Mouse (Mus musculus): ENCODE data around the gene Cxcl13. TPM values are rescaled to one million over a fixed set of nuclear protein-coding genes. Genes with fewer than 3 reads are reported as not detected.

Gene Cxcl13
- polyA plus RNA-seq (2012; fragmentation: generic; extraction: Trizol), result not detected
- long read RNA-seq, experiment 1, partial matches to known transcripts, result 0 of 1 reads
- long read RNA-seq, experiment 1, other reads (novel, unspliced or antisense), result 0 of 1 reads
- long read RNA-seq, experiment 2, result 0 reads

GRCm38 (mm10) chr5:95956651-95957050 is at the start of gene Cxcl13:
Gene Cxcl13 (plus strand): TSS chr5:95956951.
- no peak for TF ChIP-seq MYOD1 (IDR thresholded peaks at IDR 0.05; ENCODE audit: control insufficient read depth, insufficient read length, low read depth)
- H3K36me3 ChIP-seq (ENCODE audit: control insufficient read depth, insufficient read depth), result no peaks in the 10 kb centered on the region
- H3K79me3 ChIP-seq (ENCODE audit: low read depth), result no peaks in the 10 kb centered on the region
- H3ac ChIP-seq (ENCODE audit: control insufficient read depth, insufficient read length, low read depth), result no peak within 1 kb of the TSS
- no peaks in the 10 kb centered on the region for H3K79me2 ChIP-seq (ENCODE audit: control insufficient read depth, insufficient read depth)
- peaks cover 3% of the 10 kb centered on the region for H3K27me3 ChIP-seq (ENCODE audit: control insufficient read depth, insufficient read depth, insufficient read length)
- no peak within 1 kb of the TSS for H3K4me3 ChIP-seq (ENCODE audit: insufficient read depth, poor library complexity, severe bottlenecking)

- TF ChIP-seq MYOD1 (IDR thresholded peaks at IDR 0.05; ENCODE audit: control insufficient read depth, insufficient read length, low read depth) (no peak), USF1 (IDR thresholded peaks at IDR 0.05; ENCODE audit: low read depth) (no peak), MYOG (IDR thresholded peaks at IDR 0.05; ENCODE audit: control insufficient read depth, extremely low read depth, insufficient read length) (no peak), CTCF (IDR thresholded peaks at IDR 0.05; ENCODE audit: control insufficient read depth, insufficient read depth, insufficient read length) (no peak), FOSL1 (IDR thresholded peaks at IDR 0.05; ENCODE audit: insufficient read depth, low read length, poor library complexity, severe bottlenecking) (no peak), MAX (IDR thresholded peaks at IDR 0.05) (no peak), CEBPB (IDR thresholded peaks at IDR 0.05; ENCODE audit: low read depth) (no peak)
- no peak overlapping the region for H3ac ChIP-seq (ENCODE audit: control insufficient read depth, insufficient read length, low read depth)
- H3K36me3 ChIP-seq (ENCODE audit: control insufficient read depth, insufficient read depth), result no peaks in the 10 kb centered on the region
- H3K79me3 ChIP-seq (ENCODE audit: low read depth), result no peaks in the 10 kb centered on the region
- no peak overlapping the region for H3K4me3 ChIP-seq (ENCODE audit: insufficient read depth, poor library complexity, severe bottlenecking)
- H3K79me2 ChIP-seq (ENCODE audit: control insufficient read depth, insufficient read depth), result no peaks in the 10 kb centered on the region
- no peaks in the 10 kb centered on the region for H3K27me3 ChIP-seq (ENCODE audit: control insufficient read depth, insufficient read depth, insufficient read length)
Measured at GRCm38 (mm10) chr5:95911006-95911405, 45.7 kb upstream of the Cxcl13 start.

- Histone ChIP-seq H3K79me2 (ENCODE audit: control insufficient read depth, insufficient read depth) (no peaks in the 10 kb centered on the region), H3K4me3 (ENCODE audit: insufficient read depth, poor library complexity, severe bottlenecking) (no peak overlapping the region), H3ac (ENCODE audit: control insufficient read depth, insufficient read length, low read depth) (no peak overlapping the region), H3K36me3 (ENCODE audit: control insufficient read depth, insufficient read depth) (no peaks in the 10 kb centered on the region), H3K27me3 (ENCODE audit: control insufficient read depth, insufficient read depth, insufficient read length) (no peaks in the 10 kb centered on the region), H3K79me3 (ENCODE audit: low read depth) (no peaks in the 10 kb centered on the region)
- TF ChIP-seq CTCF (IDR thresholded peaks at IDR 0.05; ENCODE audit: control insufficient read depth, insufficient read depth, insufficient read length) (no peak), USF1 (IDR thresholded peaks at IDR 0.05; ENCODE audit: low read depth) (no peak), MYOD1 (IDR thresholded peaks at IDR 0.05; ENCODE audit: control insufficient read depth, insufficient read length, low read depth) (no peak), FOSL1 (IDR thresholded peaks at IDR 0.05; ENCODE audit: insufficient read depth, low read length, poor library complexity, severe bottlenecking) (no peak), CEBPB (IDR thresholded peaks at IDR 0.05; ENCODE audit: low read depth) (no peak), MYOG (IDR thresholded peaks at IDR 0.05; ENCODE audit: control insufficient read depth, extremely low read depth, insufficient read length) (no peak), MAX (IDR thresholded peaks at IDR 0.05) (no peak)
Measured at GRCm38 (mm10) chr5:95918491-95918890, 38.3 kb upstream of the Cxcl13 start.

- TF ChIP-seq USF1 (IDR thresholded peaks at IDR 0.05; ENCODE audit: low read depth) (no peak), MYOG (IDR thresholded peaks at IDR 0.05; ENCODE audit: control insufficient read depth, extremely low read depth, insufficient read length) (no peak), CTCF (IDR thresholded peaks at IDR 0.05; ENCODE audit: control insufficient read depth, insufficient read depth, insufficient read length) (no peak)
- H3K79me2 ChIP-seq (ENCODE audit: control insufficient read depth, insufficient read depth), result no peaks in the 10 kb centered on the region
- H3K36me3 ChIP-seq (ENCODE audit: control insufficient read depth, insufficient read depth), result no peaks in the 10 kb centered on the region
- no peak overlapping the region for H3K4me3 ChIP-seq (ENCODE audit: insufficient read depth, poor library complexity, severe bottlenecking)
- no peaks in the 10 kb centered on the region for H3K79me3 ChIP-seq (ENCODE audit: low read depth)
- no peaks in the 10 kb centered on the region for H3K27me3 ChIP-seq (ENCODE audit: control insufficient read depth, insufficient read depth, insufficient read length)
- H3ac ChIP-seq (ENCODE audit: control insufficient read depth, insufficient read length, low read depth), result no peak overlapping the region
Measured at GRCm38 (mm10) chr5:95924023-95924422, 32.7 kb upstream of the Cxcl13 start.

- TF ChIP-seq USF1 (IDR thresholded peaks at IDR 0.05; ENCODE audit: low read depth) (no peak), MAX (IDR thresholded peaks at IDR 0.05) (no peak), FOSL1 (IDR thresholded peaks at IDR 0.05; ENCODE audit: insufficient read depth, low read length, poor library complexity, severe bottlenecking) (no peak), MYOG (IDR thresholded peaks at IDR 0.05; ENCODE audit: control insufficient read depth, extremely low read depth, insufficient read length) (no peak), MYOD1 (IDR thresholded peaks at IDR 0.05; ENCODE audit: control insufficient read depth, insufficient read length, low read depth) (no peak), CTCF (IDR thresholded peaks at IDR 0.05; ENCODE audit: control insufficient read depth, insufficient read depth, insufficient read length) (no peak), CEBPB (IDR thresholded peaks at IDR 0.05; ENCODE audit: low read depth) (no peak)
- no peaks in the 10 kb centered on the region for H3K36me3 ChIP-seq (ENCODE audit: control insufficient read depth, insufficient read depth)
- H3K27me3 ChIP-seq (ENCODE audit: control insufficient read depth, insufficient read depth, insufficient read length), result no peaks in the 10 kb centered on the region
- H3K79me3 ChIP-seq (ENCODE audit: low read depth), result no peaks in the 10 kb centered on the region
- H3K79me2 ChIP-seq (ENCODE audit: control insufficient read depth, insufficient read depth), result no peaks in the 10 kb centered on the region
- no peak overlapping the region for H3K4me3 ChIP-seq (ENCODE audit: insufficient read depth, poor library complexity, severe bottlenecking)
- H3ac ChIP-seq (ENCODE audit: control insufficient read depth, insufficient read length, low read depth), result no peak overlapping the region
Measured at GRCm38 (mm10) chr5:95925204-95925930, 31.4 kb upstream of the Cxcl13 start.

- Histone ChIP-seq H3K79me2 (ENCODE audit: control insufficient read depth, insufficient read depth) (no peaks in the 10 kb centered on the region), H3ac (ENCODE audit: control insufficient read depth, insufficient read length, low read depth) (no peak overlapping the region), H3K4me3 (ENCODE audit: insufficient read depth, poor library complexity, severe bottlenecking) (no peak overlapping the region), H3K27me3 (ENCODE audit: control insufficient read depth, insufficient read depth, insufficient read length) (no peaks in the 10 kb centered on the region), H3K36me3 (ENCODE audit: control insufficient read depth, insufficient read depth) (no peaks in the 10 kb centered on the region), H3K79me3 (ENCODE audit: low read depth) (no peaks in the 10 kb centered on the region)
- TF ChIP-seq MAX (IDR thresholded peaks at IDR 0.05), result no peak
- TF ChIP-seq MYOD1 (IDR thresholded peaks at IDR 0.05; ENCODE audit: control insufficient read depth, insufficient read length, low read depth), result no peak
- TF ChIP-seq USF1 (IDR thresholded peaks at IDR 0.05; ENCODE audit: low read depth), result no peak
- TF ChIP-seq CEBPB (IDR thresholded peaks at IDR 0.05; ENCODE audit: low read depth), result no peak
- no peak for TF ChIP-seq CTCF (IDR thresholded peaks at IDR 0.05; ENCODE audit: control insufficient read depth, insufficient read depth, insufficient read length)
- TF ChIP-seq FOSL1 (IDR thresholded peaks at IDR 0.05; ENCODE audit: insufficient read depth, low read length, poor library complexity, severe bottlenecking), result no peak
- TF ChIP-seq MYOG (IDR thresholded peaks at IDR 0.05; ENCODE audit: control insufficient read depth, extremely low read depth, insufficient read length), result no peak
Measured at GRCm38 (mm10) chr5:95925931-95926263, 30.9 kb upstream of the Cxcl13 start.
